Mouse (Mus musculus): ENCODE data around the gene Etnppl. TPM values are rescaled to one million over a fixed set of nuclear protein-coding genes. Genes with fewer than 3 reads are reported as not detected.

Etnppl gene
- polyA plus RNA-seq, 1 experiment from 2014 or later: 0.16 TPM

DNA sequence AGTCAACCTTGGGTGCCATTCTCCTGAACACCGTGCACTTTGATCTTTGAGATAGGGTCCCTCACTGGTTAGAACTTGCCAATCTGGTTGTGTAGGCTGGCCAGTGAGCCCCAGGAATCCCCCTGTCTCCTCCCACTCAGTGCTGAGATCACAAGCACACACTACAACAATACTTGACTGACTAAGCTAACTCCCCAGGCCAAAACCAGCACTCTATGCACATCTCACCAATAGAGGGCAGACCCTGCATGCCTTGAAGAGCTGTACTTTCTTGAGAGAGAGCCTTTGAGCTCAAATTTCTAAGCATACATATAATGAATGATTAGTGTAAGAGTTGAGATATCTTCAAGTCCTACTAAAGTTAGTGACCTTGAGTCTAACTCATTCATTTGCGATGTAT lies 9.3 kb upstream of the Etnppl start:
- no peak for ATAC-seq (ENCODE audit: insufficient read depth)
- Histone ChIP-seq H3K9ac (no peak overlapping the region), H3K4me2 (no peak overlapping the region), H3K36me3 (replicated peaks) (no peaks in the 10 kb centered on the region), H3K9me3 (replicated peaks) (no peaks in the 10 kb centered on the region), H3K4me1 (replicated peaks) (no peaks in the 10 kb centered on the region), H3K27me3 (no peaks in the 10 kb centered on the region), H3K27ac (replicated peaks) (no peak overlapping the region), H3K4me3 (replicated peaks) (no peak overlapping the region)
- 77% methylated on average over 2 of the region's 2 CpGs for WGBS (ENCODE audit: insufficient replicate concordance)

DNA sequence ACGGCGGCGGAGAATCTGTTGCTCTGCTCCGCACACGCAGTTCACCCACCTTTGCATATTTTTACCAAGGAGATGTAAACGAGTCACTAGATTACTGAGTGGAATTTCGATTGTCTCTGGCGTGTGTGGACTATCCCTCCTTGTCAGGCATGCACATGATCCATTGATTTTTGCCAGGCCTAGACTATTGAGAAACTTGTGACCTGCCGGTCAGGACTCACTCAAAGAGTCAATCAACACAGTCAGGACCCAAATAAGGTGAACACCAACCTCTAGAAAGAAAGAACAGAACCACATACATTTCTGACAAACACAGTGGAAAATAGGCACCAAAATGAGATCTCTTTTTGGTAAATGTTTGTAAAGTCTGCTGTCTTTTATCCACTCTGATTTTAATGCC lies 2.8 kb upstream of the Etnppl start:
- 63% methylated on average over 9 of the region's 9 CpGs for WGBS (ENCODE audit: insufficient replicate concordance)
- Histone ChIP-seq H3K36me3 (replicated peaks) (no peaks in the 10 kb centered on the region), H3K9me3 (replicated peaks) (no peaks in the 10 kb centered on the region), H3K4me2 (no peak overlapping the region), H3K27me3 (no peaks in the 10 kb centered on the region), H3K4me3 (replicated peaks) (no peak overlapping the region), H3K9ac (no peak overlapping the region), H3K4me1 (replicated peaks) (no peaks in the 10 kb centered on the region; the same call in 1 of the 2 replicates), H3K27ac (replicated peaks) (no peak overlapping the region)
- ATAC-seq (ENCODE audit: insufficient read depth): no peak

DNA sequence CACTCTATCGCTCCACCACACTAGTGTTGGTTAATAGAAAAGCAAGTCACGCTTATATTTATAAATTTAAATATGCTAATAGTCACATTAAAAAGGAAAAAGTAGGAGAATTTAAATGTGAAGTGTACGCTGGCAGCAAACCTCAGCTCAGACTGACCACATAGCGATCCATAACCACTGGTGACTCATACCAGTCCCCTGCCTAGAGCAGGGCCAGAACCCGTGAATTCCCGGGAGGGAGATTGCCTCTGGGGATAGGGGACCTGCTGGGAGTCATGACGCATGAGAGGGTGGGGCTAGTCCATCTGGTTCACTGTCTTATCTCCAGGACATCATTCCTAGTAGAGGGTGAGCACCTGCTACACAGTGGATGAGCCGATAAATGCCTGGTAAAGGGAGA lies 1.6 kb upstream of the Etnppl start:
- Histone ChIP-seq H3K36me3 (replicated peaks) (no peaks in the 10 kb centered on the region), H3K27ac (replicated peaks) (no peak overlapping the region), H3K9me3 (replicated peaks) (no peaks in the 10 kb centered on the region), H3K4me1 (replicated peaks) (no peaks in the 10 kb centered on the region; the same call in 1 of the 2 replicates), H3K9ac (no peak overlapping the region), H3K27me3 (no peaks in the 10 kb centered on the region), H3K4me3 (replicated peaks) (no peak overlapping the region), H3K4me2 (no peak overlapping the region)
- 46% methylated on average over 8 of the region's 8 CpGs for WGBS (ENCODE audit: insufficient replicate concordance)
- ATAC-seq (ENCODE audit: insufficient read depth): no peak

- Histone ChIP-seq H3K9me3 (replicated peaks) (no peaks in the 10 kb centered on the region), H3K27me3 (no peaks in the 10 kb centered on the region), H3K36me3 (replicated peaks) (no peaks in the 10 kb centered on the region), H3K4me2 (no peak overlapping the region), H3K4me1 (replicated peaks) (no peaks in the 10 kb centered on the region; the same call in 1 of the 2 replicates), H3K27ac (replicated peaks) (no peak overlapping the region), H3K9ac (no peak overlapping the region), H3K4me3 (replicated peaks) (no peak overlapping the region)
- ATAC-seq (ENCODE audit: insufficient read depth): no peak
- 57% methylated on average over 12 of the region's 12 CpGs for WGBS (ENCODE audit: insufficient replicate concordance)
Observed at GRCm38 (mm10) chr3:130620517-130621146, 3.4 kb downstream of the Etnppl start.

GRCm38 (mm10) chr3:130628358-130628757 lies 11.1 kb downstream of the Etnppl start:
- ATAC-seq (ENCODE audit: insufficient read depth): no peak
- H3K27ac ChIP-seq (replicated peaks): no peak overlapping the region
- H3K4me1 ChIP-seq (replicated peaks): no peaks in the 10 kb centered on the region
- no peaks in the 10 kb centered on the region for H3K27me3 ChIP-seq
- H3K4me3 ChIP-seq (replicated peaks): no peak overlapping the region
- no peaks in the 10 kb centered on the region for H3K9me3 ChIP-seq (replicated peaks)
- no peaks in the 10 kb centered on the region for H3K36me3 ChIP-seq (replicated peaks)
- H3K4me2 ChIP-seq: no peak overlapping the region
- WGBS (ENCODE audit: insufficient replicate concordance): 65% methylated on average over 5 of the region's 5 CpGs
- H3K9ac ChIP-seq: no peak overlapping the region

GRCm38 (mm10) chr3:130633859-130634258 lies 16.6 kb downstream of the Etnppl start:
- no peaks in the 10 kb centered on the region for H3K9me3 ChIP-seq (replicated peaks)
- no peak overlapping the region for H3K4me3 ChIP-seq (replicated peaks)
- no peaks in the 10 kb centered on the region for H3K36me3 ChIP-seq (replicated peaks)
- H3K9ac ChIP-seq: no peak overlapping the region
- WGBS (ENCODE audit: insufficient replicate concordance): 50% methylated on average over 5 of the region's 5 CpGs
- H3K27ac ChIP-seq (replicated peaks): no peak overlapping the region
- H3K27me3 ChIP-seq: no peaks in the 10 kb centered on the region
- no peak for ATAC-seq (ENCODE audit: insufficient read depth)
- H3K4me2 ChIP-seq: no peak overlapping the region
- no peaks in the 10 kb centered on the region for H3K4me1 ChIP-seq (replicated peaks)

GRCm38 (mm10) chr3:130646110-130646810 lies 29.0 kb downstream of the Etnppl start:
- H3K27ac ChIP-seq (replicated peaks): no peak overlapping the region
- no peak overlapping the region for H3K9ac ChIP-seq
- no peak for ATAC-seq (ENCODE audit: insufficient read depth)
- no peak overlapping the region for H3K4me3 ChIP-seq (replicated peaks)
- H3K4me1 ChIP-seq (replicated peaks): no peaks in the 10 kb centered on the region
- H3K9me3 ChIP-seq (replicated peaks): no peaks in the 10 kb centered on the region
- no peak overlapping the region for H3K4me2 ChIP-seq
- no peaks in the 10 kb centered on the region for H3K36me3 ChIP-seq (replicated peaks)
- 62% methylated on average over 11 of the region's 11 CpGs for WGBS (ENCODE audit: insufficient replicate concordance)
- no peaks in the 10 kb centered on the region for H3K27me3 ChIP-seq

- Histone ChIP-seq H3K4me1 (replicated peaks) (no peaks in the 10 kb centered on the region), H3K4me3 (replicated peaks) (no peak overlapping the region), H3K9ac (no peak overlapping the region), H3K27me3 (no peaks in the 10 kb centered on the region), H3K36me3 (replicated peaks) (no peaks in the 10 kb centered on the region), H3K4me2 (no peak overlapping the region), H3K27ac (replicated peaks) (no peak overlapping the region), H3K9me3 (replicated peaks) (no peaks in the 10 kb centered on the region)
- ATAC-seq (ENCODE audit: insufficient read depth): 0 out of 2 replicates have a peak, but pooled peaks have one; percentile 28
- 36% methylated on average over 6 of the region's 6 CpGs for WGBS (ENCODE audit: insufficient replicate concordance)
Observed at GRCm38 (mm10) chr3:130649569-130649968, 32.3 kb downstream of the Etnppl start.

DNA sequence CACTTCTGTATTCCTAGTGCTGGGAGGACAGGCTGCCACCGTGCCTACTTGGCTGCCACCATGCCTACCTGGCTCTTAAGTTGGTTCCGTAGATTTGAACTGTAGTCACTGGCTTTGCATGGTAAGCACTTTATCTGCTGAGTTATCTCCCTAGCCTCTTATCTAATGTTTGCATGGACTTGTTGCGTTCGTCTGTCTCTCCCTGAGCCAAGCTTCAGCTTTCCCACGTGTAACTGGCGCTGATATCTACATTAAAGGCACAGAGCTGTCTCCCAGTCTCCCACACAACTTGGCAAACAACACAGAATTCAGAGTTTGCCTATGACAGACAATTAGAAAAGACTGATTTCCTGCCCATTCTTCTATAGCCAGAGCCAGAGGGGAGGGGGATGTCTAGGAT lies 43.4 kb downstream of the Etnppl start:
- Histone ChIP-seq H3K36me3 (replicated peaks) (no peaks in the 10 kb centered on the region), H3K4me3 (replicated peaks) (no peak overlapping the region), H3K4me1 (replicated peaks) (no peaks in the 10 kb centered on the region), H3K27me3 (no peaks in the 10 kb centered on the region), H3K9me3 (replicated peaks) (no peaks in the 10 kb centered on the region), H3K4me2 (no peak overlapping the region), H3K27ac (replicated peaks) (no peak overlapping the region), H3K9ac (no peak overlapping the region)
- WGBS (ENCODE audit: insufficient replicate concordance): 30% methylated on average over 6 of the region's 6 CpGs
- no peak for ATAC-seq (ENCODE audit: insufficient read depth)

- H3K27ac ChIP-seq (replicated peaks): no peak overlapping the region
- H3K9ac ChIP-seq: no peak overlapping the region
- no peaks in the 10 kb centered on the region for H3K36me3 ChIP-seq (replicated peaks)
- H3K4me1 ChIP-seq (replicated peaks): no peaks in the 10 kb centered on the region
- H3K4me3 ChIP-seq (replicated peaks): no peak overlapping the region
- H3K9me3 ChIP-seq (replicated peaks): no peaks in the 10 kb centered on the region
- H3K27me3 ChIP-seq: no peaks in the 10 kb centered on the region
- WGBS (ENCODE audit: insufficient replicate concordance): 79% methylated on average over 3 of the region's 3 CpGs
- no peak for ATAC-seq (ENCODE audit: insufficient read depth)
- H3K4me2 ChIP-seq: no peak overlapping the region
Observed at GRCm38 (mm10) chr3:130662496-130662895, 45.2 kb downstream of the Etnppl start.

DNA sequence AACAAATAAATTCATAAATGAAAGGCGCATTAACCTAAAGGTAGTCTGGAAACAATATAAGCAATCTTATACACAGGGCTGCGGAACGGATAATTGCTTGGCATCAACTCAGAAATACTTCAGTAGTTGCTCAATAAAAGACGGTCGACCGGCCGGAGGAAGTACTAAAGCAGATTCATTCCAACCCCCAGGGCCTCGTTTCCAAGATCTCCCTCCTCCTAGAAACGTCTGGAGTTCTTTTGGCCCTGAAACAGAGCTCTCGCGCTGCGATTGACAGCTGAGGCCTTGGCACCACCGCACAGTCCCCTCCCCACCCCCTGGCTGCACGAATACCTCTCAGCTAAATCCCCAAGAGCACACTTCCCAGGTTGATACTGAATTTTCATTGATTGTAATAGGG lies 54.0 kb downstream of the Etnppl start:
- no peak for ATAC-seq (ENCODE audit: insufficient read depth)
- H3K27me3 ChIP-seq: no peaks in the 10 kb centered on the region
- H3K9me3 ChIP-seq (replicated peaks): no peaks in the 10 kb centered on the region
- H3K4me2 ChIP-seq: no peak overlapping the region
- no peak overlapping the region for H3K9ac ChIP-seq
- 69% methylated on average over 14 of the region's 14 CpGs for WGBS (ENCODE audit: insufficient replicate concordance)
- H3K4me1 ChIP-seq (replicated peaks): no peaks in the 10 kb centered on the region
- no peak overlapping the region for H3K4me3 ChIP-seq (replicated peaks)
- no peaks in the 10 kb centered on the region for H3K36me3 ChIP-seq (replicated peaks)
- no peak overlapping the region for H3K27ac ChIP-seq (replicated peaks)

Measured in liver, embryonic 15.5 days (tissue).